Mouse (Mus musculus): Measurements from ENCODE around the gene Fndc3b.

Gene Fndc3b

GRCm38 (mm10) chr3:27655042-27655441 is 56.1 kb downstream of the Fndc3b start:
- H3K27me3 ChIP-seq (ENCODE audit: insufficient read depth, low read length): no peaks in the 10 kb centered on the region
- no peak for TF ChIP-seq POU5F1 (IDR thresholded peaks at IDR 0.05; ENCODE audit: borderline replicate concordance, low read length)
- TF ChIP-seq NANOG (IDR thresholded peaks at IDR 0.05; ENCODE audit: borderline replicate concordance, low read length): no peak
- TF ChIP-seq CTCF (conservative IDR thresholded peaks at IDR 0.05; ENCODE audit: low read length): no peak
- no peaks in the 10 kb centered on the region for H3K9me3 ChIP-seq (ENCODE audit: low read length)
- peaks cover 83% of the 10 kb centered on the region for H3K4me1 ChIP-seq (replicated peaks; ENCODE audit: low read depth, low read length)
- no peaks in the 10 kb centered on the region for H3K36me3 ChIP-seq (ENCODE audit: insufficient read depth, low read length)
- H3K4me3 ChIP-seq (replicated peaks; ENCODE audit: low read length): no peak overlapping the region

- H3K4me1 ChIP-seq (replicated peaks; ENCODE audit: low read depth, low read length): peaks cover 61% of the 10 kb centered on the region
- TF ChIP-seq POU5F1 (IDR thresholded peaks at IDR 0.05; ENCODE audit: borderline replicate concordance, low read length) (no peak), CTCF (conservative IDR thresholded peaks at IDR 0.05; ENCODE audit: low read length) (no peak), NANOG (IDR thresholded peaks at IDR 0.05; ENCODE audit: borderline replicate concordance, low read length) (no peak)
- no peaks in the 10 kb centered on the region for H3K36me3 ChIP-seq (ENCODE audit: insufficient read depth, low read length)
- H3K27me3 ChIP-seq (ENCODE audit: insufficient read depth, low read length): no peaks in the 10 kb centered on the region
- H3K9me3 ChIP-seq (ENCODE audit: low read length): no peaks in the 10 kb centered on the region
- H3K4me3 ChIP-seq (replicated peaks; ENCODE audit: low read length): no peak overlapping the region
These were observed 58.6 kb downstream of the Fndc3b start for GRCm38 (mm10) chr3:27652451-27653011.

- Histone ChIP-seq H3K27me3 (ENCODE audit: insufficient read depth, low read length) (no peaks in the 10 kb centered on the region), H3K36me3 (ENCODE audit: insufficient read depth, low read length) (no peaks in the 10 kb centered on the region), H3K4me1 (replicated peaks; ENCODE audit: low read depth, low read length) (peaks cover 53% of the 10 kb centered on the region), H3K9me3 (ENCODE audit: low read length) (no peaks in the 10 kb centered on the region), H3K4me3 (replicated peaks; ENCODE audit: low read length) (no peak overlapping the region)
- no peak for TF ChIP-seq POU5F1 (IDR thresholded peaks at IDR 0.05; ENCODE audit: borderline replicate concordance, low read length)
- no peak for TF ChIP-seq NANOG (IDR thresholded peaks at IDR 0.05; ENCODE audit: borderline replicate concordance, low read length)
- TF ChIP-seq CTCF (conservative IDR thresholded peaks at IDR 0.05; ENCODE audit: low read length): no peak
These were observed 59.4 kb downstream of the Fndc3b start for GRCm38 (mm10) chr3:27651731-27652130.

- no peaks in the 10 kb centered on the region for H3K9me3 ChIP-seq (ENCODE audit: low read length)
- no peak for TF ChIP-seq CTCF (conservative IDR thresholded peaks at IDR 0.05; ENCODE audit: low read length)
- no peak for TF ChIP-seq POU5F1 (IDR thresholded peaks at IDR 0.05; ENCODE audit: borderline replicate concordance, low read length)
- no peak for TF ChIP-seq NANOG (IDR thresholded peaks at IDR 0.05; ENCODE audit: borderline replicate concordance, low read length)
- H3K4me3 ChIP-seq (replicated peaks; ENCODE audit: low read length): no peak overlapping the region
- peaks cover 37% of the 10 kb centered on the region for H3K4me1 ChIP-seq (replicated peaks; ENCODE audit: low read depth, low read length)
- H3K27me3 ChIP-seq (ENCODE audit: insufficient read depth, low read length): no peaks in the 10 kb centered on the region
- no peaks in the 10 kb centered on the region for H3K36me3 ChIP-seq (ENCODE audit: insufficient read depth, low read length)
These were observed 61.0 kb downstream of the Fndc3b start for GRCm38 (mm10) chr3:27650083-27650482.

GRCm38 (mm10) chr3:27649316-27649715 is 61.8 kb downstream of the Fndc3b start:
- no peak overlapping the region for H3K4me3 ChIP-seq (replicated peaks; ENCODE audit: low read length)
- no peaks in the 10 kb centered on the region for H3K9me3 ChIP-seq (ENCODE audit: low read length)
- no peaks in the 10 kb centered on the region for H3K27me3 ChIP-seq (ENCODE audit: insufficient read depth, low read length)
- H3K4me1 ChIP-seq (replicated peaks; ENCODE audit: low read depth, low read length): peaks cover 29% of the 10 kb centered on the region
- TF ChIP-seq CTCF (conservative IDR thresholded peaks at IDR 0.05; ENCODE audit: low read length): no peak
- TF ChIP-seq NANOG (IDR thresholded peaks at IDR 0.05; ENCODE audit: borderline replicate concordance, low read length): no peak
- no peak for TF ChIP-seq POU5F1 (IDR thresholded peaks at IDR 0.05; ENCODE audit: borderline replicate concordance, low read length)
- no peaks in the 10 kb centered on the region for H3K36me3 ChIP-seq (ENCODE audit: insufficient read depth, low read length)

- H3K36me3 ChIP-seq (ENCODE audit: insufficient read depth, low read length): peaks cover 19% of the 10 kb centered on the region
- H3K27me3 ChIP-seq (ENCODE audit: insufficient read depth, low read length): no peaks in the 10 kb centered on the region
- TF ChIP-seq NANOG (IDR thresholded peaks at IDR 0.05; ENCODE audit: borderline replicate concordance, low read length): no peak
- no peak for TF ChIP-seq POU5F1 (IDR thresholded peaks at IDR 0.05; ENCODE audit: borderline replicate concordance, low read length)
- TF ChIP-seq CTCF (conservative IDR thresholded peaks at IDR 0.05; ENCODE audit: low read length): no peak
These were observed 68.7 kb downstream of the Fndc3b start for GRCm38 (mm10) chr3:27642381-27642780.

GRCm38 (mm10) chr3:27639701-27640100 is 71.4 kb downstream of the Fndc3b start:
- Histone ChIP-seq H3K27me3 (ENCODE audit: insufficient read depth, low read length) (no peaks in the 10 kb centered on the region), H3K4me1 (replicated peaks; ENCODE audit: low read depth, low read length) (peaks cover 3% of the 10 kb centered on the region; the same call in 1 of the 2 replicates), H3K9me3 (ENCODE audit: low read length) (no peaks in the 10 kb centered on the region), H3K4me3 (replicated peaks; ENCODE audit: low read length) (no peak overlapping the region), H3K36me3 (ENCODE audit: insufficient read depth, low read length) (peaks cover 19% of the 10 kb centered on the region)
- no peak for TF ChIP-seq POU5F1 (IDR thresholded peaks at IDR 0.05; ENCODE audit: borderline replicate concordance, low read length)
- TF ChIP-seq NANOG (IDR thresholded peaks at IDR 0.05; ENCODE audit: borderline replicate concordance, low read length): no peak
- no peak for TF ChIP-seq CTCF (conservative IDR thresholded peaks at IDR 0.05; ENCODE audit: low read length)

More at GRCm38 (mm10) chr3:27642381-27642780, 68.7 kb downstream of the Fndc3b start:
- Histone ChIP-seq H3K4me3 (replicated peaks; ENCODE audit: low read length) (no peak overlapping the region), H3K4me1 (replicated peaks; ENCODE audit: low read depth, low read length) (peaks cover 3% of the 10 kb centered on the region; the same call in 1 of the 2 replicates), H3K9me3 (ENCODE audit: low read length) (no peaks in the 10 kb centered on the region)

GRCm38 (mm10) chr3:27637046-27637661 is 74.0 kb downstream of the Fndc3b start:
- peaks cover 19% of the 10 kb centered on the region for H3K36me3 ChIP-seq (ENCODE audit: insufficient read depth, low read length)
- H3K9me3 ChIP-seq (ENCODE audit: low read length): no peaks in the 10 kb centered on the region
- H3K27me3 ChIP-seq (ENCODE audit: insufficient read depth, low read length): no peaks in the 10 kb centered on the region
- H3K4me3 ChIP-seq (replicated peaks; ENCODE audit: low read length): no peak overlapping the region
- no peaks in the 10 kb centered on the region; the same call in 1 of the 2 replicates for H3K4me1 ChIP-seq (replicated peaks; ENCODE audit: low read depth, low read length)
- TF ChIP-seq POU5F1 (IDR thresholded peaks at IDR 0.05; ENCODE audit: borderline replicate concordance, low read length): no peak
- no peak for TF ChIP-seq NANOG (IDR thresholded peaks at IDR 0.05; ENCODE audit: borderline replicate concordance, low read length)
- TF ChIP-seq CTCF (conservative IDR thresholded peaks at IDR 0.05; ENCODE audit: low read length): no peak

All from E14TG2a.4 (cell line).